Mouse (Mus musculus) cortical plate, adult 2 months (tissue): ENCODE data around the gene A030003K21Rik.

ENCODE experiments used
- CTCF ChIP-seq: fragments of 200-500 bp; IDR thresholded peaks from 2 replicates; pipeline ENCODE4 v1.5.1; 2011; ENCODE audit warnings: mild to moderate bottlenecking, control low read depth, low read length; ENCODE audit not compliant: insufficient read depth; ENCODE audit errors: extremely low read depth
- POLR2A ChIP-seq: fragments of 200-500 bp; IDR thresholded peaks from 2 replicates; pipeline ENCODE4 v1.6.1; 2011; ENCODE audit warnings: mild to moderate bottlenecking, low read length, control low read depth; ENCODE audit not compliant: insufficient read depth; ENCODE audit errors: extremely low read depth

DNA sequence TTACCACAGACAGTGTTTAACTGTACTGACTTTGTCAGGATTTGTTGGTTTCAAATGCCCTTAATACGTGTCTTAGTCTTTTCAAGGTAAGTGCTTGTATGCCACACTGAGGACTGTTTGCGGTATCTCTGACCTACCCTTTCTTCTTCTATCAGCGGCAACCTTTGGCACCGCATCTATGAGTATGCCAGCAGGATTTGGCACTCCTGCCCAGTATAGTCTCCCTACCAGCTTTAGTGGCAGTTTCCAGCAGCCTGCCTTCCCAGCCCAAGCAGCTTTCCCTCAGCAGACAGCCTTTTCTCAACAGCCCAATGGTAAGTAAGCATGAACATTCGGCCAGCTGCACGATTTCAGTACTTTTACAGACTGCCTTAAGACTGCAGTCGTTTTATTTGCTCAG, 49.9 kb downstream of the A030003K21Rik start:
- TF ChIP-seq CTCF (no peak), POLR2A (no peak)
